Mouse (Mus musculus) CH12.LX (cell line): Measurements from ENCODE around the gene Agrp.

Experiments
- CTCF ChIP-seq, 2 experiments: IDR thresholded peaks in 1 of 2; conservative IDR thresholded peaks in 1 of 2; 2 replicates each; pipeline ENCODE4 v1.5.1; 2011 to 2012; ENCODE audit warnings: low read depth in 2 of 2, low read length in 2 of 2, improper control_type of control experiment in 1 of 2, inconsistent platforms in 1 of 2, mild to moderate bottlenecking in 1 of 2, moderate library complexity in 1 of 2
- HCFC1 ChIP-seq: IDR thresholded peaks from 2 replicates; pipeline ENCODE4 v1.6.1; 2012; ENCODE audit warnings: low read depth, mild to moderate bottlenecking, inconsistent platforms, low read length, improper control_type of control experiment
- IRF4 ChIP-seq: IDR thresholded peaks from 2 replicates; pipeline ENCODE4 v1.6.1; 2014; ENCODE audit warnings: low read depth, mild to moderate bottlenecking, inconsistent platforms, low read length, improper control_type of control experiment
- JUND ChIP-seq: conservative IDR thresholded peaks from 2 replicates; pipeline ENCODE4 v1.6.1; 2011; ENCODE audit warnings: low read depth, low read length, improper control_type of control experiment
- MYC ChIP-seq: IDR thresholded peaks from 2 replicates; pipeline ENCODE4 v1.6.1; 2011; ENCODE audit warnings: low read depth, mild to moderate bottlenecking, improper control_type of control experiment, low read length
- NELFE ChIP-seq: IDR thresholded peaks from 2 replicates; pipeline ENCODE4 v1.6.1; 2011; ENCODE audit warnings: low read depth, low read length, improper control_type of control experiment
- POLR2A ChIP-seq: IDR thresholded peaks from 2 replicates; pipeline ENCODE4 v1.6.1; 2011; ENCODE audit warnings: low read depth, mild to moderate bottlenecking, improper control_type of control experiment, low read length
- RAD21 ChIP-seq: IDR thresholded peaks from 2 replicates; pipeline ENCODE4 v1.6.1; 2011; ENCODE audit warnings: low read depth, mild to moderate bottlenecking, low read length, improper control_type of control experiment, moderate library complexity
- RCOR1 ChIP-seq: conservative IDR thresholded peaks from 2 replicates; pipeline ENCODE4 v1.6.1; 2012; ENCODE audit warnings: low read depth, mild to moderate bottlenecking, inconsistent platforms, low read length, improper control_type of control experiment
- TBP ChIP-seq: conservative IDR thresholded peaks from 2 replicates; pipeline ENCODE4 v1.6.1; 2011; ENCODE audit warnings: low read depth, low read length, improper control_type of control experiment
- ZC3H11A ChIP-seq: IDR thresholded peaks from 2 replicates; pipeline ENCODE4 v1.6.1; 2012; ENCODE audit warnings: low read depth, mild to moderate bottlenecking, inconsistent platforms, low read length, improper control_type of control experiment

DNA sequence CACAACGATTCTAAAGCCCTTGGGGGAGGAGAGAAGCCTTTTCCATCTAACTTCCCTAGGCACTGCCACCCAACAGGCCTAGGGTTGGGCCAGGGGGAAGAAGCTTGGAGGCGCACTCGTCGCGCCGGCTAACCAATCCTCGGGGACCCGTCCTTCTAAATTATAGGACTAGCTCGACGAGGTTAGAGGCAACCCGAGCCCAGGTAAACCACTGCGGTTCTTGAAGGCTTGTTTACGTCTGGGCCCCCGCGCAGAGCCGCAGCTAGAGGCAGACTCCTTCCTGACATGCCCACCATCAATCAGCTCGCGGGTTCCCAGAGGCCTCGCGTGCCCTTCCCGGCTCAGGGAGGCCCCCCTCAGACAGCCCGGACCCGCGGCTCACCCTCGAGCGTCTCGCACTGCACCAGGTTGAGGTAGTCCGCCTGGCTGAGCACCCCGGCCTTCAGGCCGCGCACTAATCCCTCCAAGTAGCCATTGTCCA lies 71.8 kb downstream of the Agrp start:
- no peak for TF ChIP-seq HCFC1
- no peak for TF ChIP-seq MYC
- TF ChIP-seq RAD21 = no peak
- TF ChIP-seq POLR2A = no peak
- no peak for TF ChIP-seq RCOR1
- no peak for TF ChIP-seq JUND
- TF ChIP-seq TBP = no peak
- TF ChIP-seq ZC3H11A = no peak
- no peak for TF ChIP-seq CTCF (conservative IDR thresholded peaks at IDR 0.05 in 1 of 2, IDR thresholded peaks at IDR 0.05 in 1 of 2; ENCODE audit: low read depth in 2 of 2, low read length in 2 of 2)
- no peak for TF ChIP-seq NELFE
- TF ChIP-seq IRF4 = no peak
